Mouse (Mus musculus) adrenal gland, postnatal 10 days (tissue): ENCODE measurements around the gene Pafah2. TPM values are rescaled to one million over a fixed set of nuclear protein-coding genes. Genes with fewer than 3 reads are reported as not detected.

Experiments used
- DNase-seq: peaks from one replicate; pipeline ENCODE4 v3.0.0; 2021; ENCODE audit warnings: mixed read lengths
- microRNA-seq: library from miRNA; unstranded; fragments of <30 nt; microRNA quantifications from one replicate; pipeline ENCODE4 v1.2.0, GENCODE M21; 2021
- total RNA-seq, 2 experiments: library from RNA; stranded (reverse); gene quantifications; 2 replicates each; pipeline ENCODE4 v1.2.3; 2021

Gene Pafah2
- total RNA-seq, 2 experiments from 2014 or later = 20.8 to 22.1 TPM

- no peak for DNase-seq
These were observed 64.2 kb downstream of the Pafah2 start for GRCm38 (mm10) chr4:134460277-134460676.

GRCm38 (mm10) chr4:134461252-134461651 is 65.1 kb downstream of the Pafah2 start:
- no peak for DNase-seq

- DNase-seq = no peak
These were observed 69.7 kb downstream of the Pafah2 start for GRCm38 (mm10) chr4:134465789-134466188.

- no peak for DNase-seq
These were observed 70.5 kb downstream of the Pafah2 start for GRCm38 (mm10) chr4:134466381-134467262.

GRCm38 (mm10) chr4:134467435-134468214 is 71.5 kb downstream of the Pafah2 start:
- peak; percentile 38 for DNase-seq

GRCm38 (mm10) chr4:134468215-134468575 is 72.1 kb downstream of the Pafah2 start, which contains the start of gene Stmn1:
Gene Stmn1 (plus strand): TSS chr4:134468320.
- DNase-seq = peak; percentile 96

- peak; percentile 98 for DNase-seq
These were observed 72.6 kb downstream of the Pafah2 start for GRCm38 (mm10) chr4:134468578-134469266.

- no peak for DNase-seq
These were observed 73.2 kb downstream of the Pafah2 start for GRCm38 (mm10) chr4:134469341-134469796.

- DNase-seq = no peak
These were observed 73.9 kb downstream of the Pafah2 start for GRCm38 (mm10) chr4:134469985-134470384.

- no peak for DNase-seq
These were observed 75.3 kb downstream of the Pafah2 start for GRCm38 (mm10) chr4:134471469-134471868.

GRCm38 (mm10) chr4:134473764-134474163 is 77.6 kb downstream of the Pafah2 start:
- DNase-seq = no peak

- no peak for DNase-seq
These were observed 78.1 kb downstream of the Pafah2 start for GRCm38 (mm10) chr4:134474240-134474639.

GRCm38 (mm10) chr4:134476899-134477298 is 80.8 kb downstream of the Pafah2 start:
- DNase-seq = no peak

Small RNA genes within 50 kb of the gene (microRNA-seq; reads per million reads assigned to microRNA genes)
- gene Gm23634 = 12.0 reads per million, percentile 21 among the genes with 10 or more reads in this experiment

Other genes with a start within 250 kb of the Pafah2 start
- gene Cep85, start 209.2 kb upstream of the Pafah2 start, total RNA-seq = 10 to 100 TPM; 20.8 to 28.2 TPM
- gene Gm7534, start 193.3 kb upstream of the Pafah2 start, total RNA-seq = not detected
- gene Catsper4, start 168.9 kb upstream of the Pafah2 start, total RNA-seq = not detected
- under 1 TPM; 0.45 to 0.51 TPM for gene Cnksr1, start 157.9 kb upstream of the Pafah2 start, total RNA-seq
- gene E130218I03Rik, start 152.7 kb upstream of the Pafah2 start, total RNA-seq = not detected
- 10 to 100 TPM in 1 of 2 experiments, 1 to 10 TPM in 1; 7.9 to 10.1 TPM for gene Zfp593, start 150.7 kb upstream of the Pafah2 start, total RNA-seq
- not detected for gene Gm30191, start 149.4 kb upstream of the Pafah2 start, total RNA-seq
- 10 to 100 TPM; 12.3 to 21.7 TPM for gene Grrp1, start 142.2 kb upstream of the Pafah2 start, total RNA-seq
- 10 to 100 TPM; 15.8 to 21.3 TPM for gene Pdik1l, start 108.4 kb upstream of the Pafah2 start, total RNA-seq
- gene Trim63, start 81.2 kb upstream of the Pafah2 start, total RNA-seq = 1 to 10 TPM; 3.2 to 8.2 TPM
- gene Slc30a2, start 53.1 kb upstream of the Pafah2 start, total RNA-seq = 10 to 100 TPM; 13.7 to 17.4 TPM
- 1 to 10 TPM; 1.1 to 3.1 TPM for gene Extl1, start 12.5 kb upstream of the Pafah2 start, total RNA-seq
- gene Stmn1, start 72.0 kb downstream of the Pafah2 start, total RNA-seq = 100 to 1,000 TPM; 140 to 156 TPM
- 10 to 100 TPM; 23.5 to 28.6 TPM for gene Paqr7, start 100.4 kb downstream of the Pafah2 start, total RNA-seq
- gene Aunip, start 114.7 kb downstream of the Pafah2 start, total RNA-seq = 1 to 10 TPM; 2.4 to 3.1 TPM
- gene Mtfr1l, start 139.1 kb downstream of the Pafah2 start, total RNA-seq = 100 to 1,000 TPM in 1 of 2 experiments, 10 to 100 TPM in 1; 99.7 to 124 TPM
- 10 to 100 TPM; 30.8 to 32.9 TPM for gene Selenon, start 155.8 kb downstream of the Pafah2 start, total RNA-seq